In the genomic region with DNA sequence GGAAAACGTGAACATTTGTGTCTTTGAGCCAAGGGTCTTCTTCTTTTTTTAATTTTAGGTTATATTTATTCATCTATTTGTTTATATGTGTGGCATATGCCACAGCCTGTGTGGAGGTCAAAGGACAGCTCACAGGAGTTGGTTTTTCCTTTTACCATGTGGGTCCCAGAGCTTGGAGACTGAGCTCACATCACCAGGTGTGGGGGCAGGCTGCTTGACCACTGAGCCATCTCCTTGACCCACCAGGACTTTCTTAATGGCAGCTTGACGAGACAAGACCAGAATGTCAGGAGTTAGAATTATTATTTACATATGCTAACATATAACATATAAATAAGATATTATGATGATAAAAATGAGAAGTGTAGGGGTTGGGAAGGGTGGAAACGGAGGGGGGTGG, we compare ENCODE assay signal across 21 mouse cellular contexts.
DNase-seq lines count a peak whose midpoint lies in the region; ATAC-seq and TF ChIP-seq lines count a peak whose summit lies in the region.
"Had no signal": no experiment of that assay in that cellular context is flagged by ENCODE, and none has a peak within 500 bp of the region (broad histone marks: within the 10 kb centered on the region; RNA-seq: fewer than 3 reads in every experiment).

No protein-coding gene starts in this region.

- peak; percentile 61 for DNase-seq in heart, adult 11 months
- no peak for DNase-seq in heart, postnatal 4 days
- DNase-seq in layer of hippocampus, adult 2 months (ENCODE audit: low spot score in 2 of 2): no peak
- no peak for DNase-seq in layer of hippocampus, postnatal 10 days (ENCODE audit: low spot score in 2 of 2)
- DNase-seq in midbrain, embryonic 11.5 days (ENCODE audit: low spot score, missing footprints): peak; percentile 56
- DNase-seq: adrenal gland, adult 2 months; adrenal gland, adult 8-10 months; adrenal gland, postnatal 10 days; adrenal gland, postnatal 14 days; adrenal gland, postnatal 25 days; adrenal gland, postnatal 36 days; B cell, adult 2 months; cerebellum, adult 11 months; cerebellum, adult 11-12 months; cerebellum, adult 18-20 months had no signal

- no peak for ATAC-seq in midbrain, embryonic 11.5 days (ENCODE audit: low FRiP score)
- ATAC-seq in midbrain, embryonic 15.5 days (replicated peaks): no peak
- ATAC-seq: activated CD4-positive, CD25-positive, alpha-beta regulatory T cell, adult 4 months; CD4-positive, CD25-positive, alpha-beta regulatory T cell, adult 4 months; Patski had no signal

- no peaks in the 10 kb centered on the region for H3K9me3 ChIP-seq in midbrain, embryonic 11.5 days (ENCODE audit: control insufficient read depth, low read length)
- no peaks in the 10 kb centered on the region for H3K9me3 ChIP-seq in midbrain, embryonic 15.5 days
- H3K9me3 ChIP-seq: G1E had no signal

- 70% methylated on average over 3 of the region's 3 CpGs for WGBS in midbrain, embryonic 11.5 days
- WGBS in midbrain, embryonic 15.5 days: 77% methylated on average over 3 of the region's 3 CpGs

- no peaks in the 10 kb centered on the region for H3K36me3 ChIP-seq in midbrain, embryonic 11.5 days (ENCODE audit: control insufficient read depth, insufficient read depth, low read length)
- no peaks in the 10 kb centered on the region for H3K36me3 ChIP-seq in midbrain, embryonic 15.5 days (replicated peaks)
- H3K36me3 ChIP-seq: G1E had no signal

- peak overlapping the region; percentile 36; the same call in 1 of the 2 replicates for H3K27ac ChIP-seq in layer of hippocampus, adult 2 months
- no peak overlapping the region for H3K27ac ChIP-seq in midbrain, embryonic 11.5 days (ENCODE audit: low read depth, low read length)
- H3K27ac ChIP-seq in midbrain, embryonic 15.5 days: no peak overlapping the region

- no peaks in the 10 kb centered on the region for H3K4me1 ChIP-seq in midbrain, embryonic 11.5 days (ENCODE audit: control insufficient read depth, insufficient read depth, low read length)
- no peaks in the 10 kb centered on the region for H3K4me1 ChIP-seq in midbrain, embryonic 15.5 days

- TF ChIP-seq CTCF in layer of hippocampus, adult 2 months (conservative IDR thresholded peaks at IDR 0.05): no peak

- H3K4me2 ChIP-seq in midbrain, embryonic 11.5 days: no peak overlapping the region
- H3K4me2 ChIP-seq in midbrain, embryonic 15.5 days: no peak overlapping the region

- no peaks in the 10 kb centered on the region for H3K27me3 ChIP-seq in midbrain, embryonic 11.5 days (ENCODE audit: control insufficient read depth, insufficient read depth, low read length)
- no peaks in the 10 kb centered on the region for H3K27me3 ChIP-seq in midbrain, embryonic 15.5 days (replicated peaks)
- H3K27me3 ChIP-seq: CH12.LX, Patski had no signal

- H3K9ac ChIP-seq in midbrain, embryonic 11.5 days (ENCODE audit: low read length): no peak overlapping the region
- no peak overlapping the region for H3K9ac ChIP-seq in midbrain, embryonic 15.5 days

- no peak overlapping the region for H3K4me3 ChIP-seq in layer of hippocampus, adult 2 months
- H3K4me3 ChIP-seq in midbrain, embryonic 11.5 days (ENCODE audit: low read depth, low read length): no peak overlapping the region
- H3K4me3 ChIP-seq in midbrain, embryonic 15.5 days: no peak overlapping the region

Comparison
In these comparisons a context has a peak if more than half of its experiments do, and no peak if none do; other contexts are left out.
1. DNase-seq: peak in heart, adult 11 months (single experiment) and midbrain, embryonic 11.5 days (single experiment); none in heart, postnatal 4 days (single experiment), layer of hippocampus, adult 2 months (0 of 2) and layer of hippocampus, postnatal 10 days (0 of 2).